Mouse (Mus musculus): ENCODE data around the gene Arhgef38. TPM values are rescaled to one million over a fixed set of nuclear protein-coding genes. Genes with fewer than 3 reads are reported as not detected.

Arhgef38 gene
- polyA plus RNA-seq, 1 experiment = not detected

- H3K9me3 ChIP-seq (replicated peaks; ENCODE audit: control insufficient read depth, insufficient read depth, low read length, poor library complexity, severe bottlenecking) = no peaks in the 10 kb centered on the region
- TF ChIP-seq POLR2A (IDR thresholded peaks at IDR 0.05; ENCODE audit: insufficient read depth, low read length) = no peak
- no peak for TF ChIP-seq CTCF (IDR thresholded peaks at IDR 0.05; ENCODE audit: low read depth, low read length)
- TF ChIP-seq EP300 (IDR thresholded peaks at IDR 0.05; ENCODE audit: insufficient read depth, low read depth, low read length) = no peak
- no peaks in the 10 kb centered on the region for H3K36me3 ChIP-seq (ENCODE audit: control insufficient read depth, insufficient read depth, low read length, poor library complexity, severe bottlenecking)
- no peak overlapping the region for H3K27ac ChIP-seq (ENCODE audit: insufficient read depth, low read length)
- H3K27me3 ChIP-seq (ENCODE audit: control insufficient read depth, insufficient read depth, low read length, poor library complexity, severe bottlenecking) = no peaks in the 10 kb centered on the region; the same call in 1 of the 2 replicates
- H3K4me3 ChIP-seq (ENCODE audit: low read depth, low read length) = no peak overlapping the region
- no peak overlapping the region for H3K9ac ChIP-seq (ENCODE audit: low read depth, poor library complexity, severe bottlenecking)
- no peaks in the 10 kb centered on the region for H3K4me1 ChIP-seq (ENCODE audit: control insufficient read depth, insufficient read depth, low read length)
Observed at GRCm38 (mm10) chr3:133176033-133176750, 58.6 kb downstream of the Arhgef38 start.

GRCm38 (mm10) chr3:133172291-133172690 lies 62.5 kb downstream of the Arhgef38 start:
- Histone ChIP-seq H3K27ac (ENCODE audit: insufficient read depth, low read length) (no peak overlapping the region), H3K9ac (ENCODE audit: low read depth, poor library complexity, severe bottlenecking) (no peak overlapping the region), H3K36me3 (ENCODE audit: control insufficient read depth, insufficient read depth, low read length, poor library complexity, severe bottlenecking) (no peaks in the 10 kb centered on the region), H3K9me3 (replicated peaks; ENCODE audit: control insufficient read depth, insufficient read depth, low read length, poor library complexity, severe bottlenecking) (no peaks in the 10 kb centered on the region), H3K27me3 (ENCODE audit: control insufficient read depth, insufficient read depth, low read length, poor library complexity, severe bottlenecking) (no peaks in the 10 kb centered on the region), H3K4me3 (ENCODE audit: low read depth, low read length) (no peak overlapping the region), H3K4me1 (ENCODE audit: control insufficient read depth, insufficient read depth, low read length) (no peaks in the 10 kb centered on the region)
- TF ChIP-seq CTCF (IDR thresholded peaks at IDR 0.05; ENCODE audit: low read depth, low read length) = no peak
- TF ChIP-seq EP300 (IDR thresholded peaks at IDR 0.05; ENCODE audit: insufficient read depth, low read depth, low read length) = no peak
- TF ChIP-seq POLR2A (IDR thresholded peaks at IDR 0.05; ENCODE audit: insufficient read depth, low read length) = no peak

DNA sequence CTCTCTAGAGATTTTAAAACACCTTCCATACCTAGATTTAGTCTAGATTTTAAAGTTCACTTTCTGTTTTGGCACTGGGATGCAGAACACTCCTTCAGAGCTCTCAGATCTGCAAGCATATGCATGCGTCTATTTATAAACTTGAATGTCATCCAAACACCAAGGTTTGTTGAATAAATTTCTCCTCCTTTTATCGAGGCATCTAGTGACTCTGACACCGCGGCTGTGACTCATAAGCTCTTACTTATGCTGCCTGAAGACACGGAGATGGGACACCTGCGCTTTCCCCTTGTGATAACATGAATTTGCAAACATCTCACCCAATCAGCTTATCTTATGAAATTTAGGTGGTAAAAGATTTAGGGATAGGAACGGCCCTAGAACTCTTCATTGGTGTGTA lies 65.0 kb downstream of the Arhgef38 start:
- Histone ChIP-seq H3K36me3 (ENCODE audit: control insufficient read depth, insufficient read depth, low read length, poor library complexity, severe bottlenecking) (no peaks in the 10 kb centered on the region), H3K9me3 (replicated peaks; ENCODE audit: control insufficient read depth, insufficient read depth, low read length, poor library complexity, severe bottlenecking) (no peaks in the 10 kb centered on the region), H3K9ac (ENCODE audit: low read depth, poor library complexity, severe bottlenecking) (no peak overlapping the region), H3K27me3 (ENCODE audit: control insufficient read depth, insufficient read depth, low read length, poor library complexity, severe bottlenecking) (no peaks in the 10 kb centered on the region), H3K27ac (ENCODE audit: insufficient read depth, low read length) (no peak overlapping the region), H3K4me3 (ENCODE audit: low read depth, low read length) (no peak overlapping the region), H3K4me1 (ENCODE audit: control insufficient read depth, insufficient read depth, low read length) (no peaks in the 10 kb centered on the region)
- TF ChIP-seq CTCF (IDR thresholded peaks at IDR 0.05; ENCODE audit: low read depth, low read length) = no peak
- no peak for TF ChIP-seq POLR2A (IDR thresholded peaks at IDR 0.05; ENCODE audit: insufficient read depth, low read length)
- no peak for TF ChIP-seq EP300 (IDR thresholded peaks at IDR 0.05; ENCODE audit: insufficient read depth, low read depth, low read length)

DNA sequence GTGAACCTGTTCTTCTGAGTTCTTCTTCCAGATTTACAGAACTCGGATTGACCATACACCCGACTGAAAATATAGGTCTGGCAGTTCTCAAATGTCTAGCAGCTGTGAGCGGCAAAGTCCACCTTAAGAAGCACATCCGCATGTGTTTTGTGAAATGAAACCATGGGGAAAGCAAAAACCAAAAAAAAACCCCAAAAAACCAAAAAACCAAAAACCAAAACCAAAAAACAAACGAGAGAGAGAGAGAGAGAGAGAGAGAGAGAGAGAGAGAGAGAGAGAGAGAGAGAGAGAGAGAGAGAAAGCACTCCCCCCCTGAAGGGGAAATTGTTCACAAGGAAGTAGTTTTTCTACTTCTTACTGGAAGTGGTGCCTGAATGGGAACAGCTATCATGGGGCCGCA lies 67.2 kb downstream of the Arhgef38 start:
- Histone ChIP-seq H3K9ac (ENCODE audit: low read depth, poor library complexity, severe bottlenecking) (no peak overlapping the region), H3K4me1 (ENCODE audit: control insufficient read depth, insufficient read depth, low read length) (no peaks in the 10 kb centered on the region), H3K36me3 (ENCODE audit: control insufficient read depth, insufficient read depth, low read length, poor library complexity, severe bottlenecking) (no peaks in the 10 kb centered on the region), H3K9me3 (replicated peaks; ENCODE audit: control insufficient read depth, insufficient read depth, low read length, poor library complexity, severe bottlenecking) (no peaks in the 10 kb centered on the region), H3K4me3 (ENCODE audit: low read depth, low read length) (no peak overlapping the region), H3K27me3 (ENCODE audit: control insufficient read depth, insufficient read depth, low read length, poor library complexity, severe bottlenecking) (no peaks in the 10 kb centered on the region), H3K27ac (ENCODE audit: insufficient read depth, low read length) (no peak overlapping the region)
- TF ChIP-seq CTCF (IDR thresholded peaks at IDR 0.05; ENCODE audit: low read depth, low read length) = no peak
- no peak for TF ChIP-seq POLR2A (IDR thresholded peaks at IDR 0.05; ENCODE audit: insufficient read depth, low read length)
- TF ChIP-seq EP300 (IDR thresholded peaks at IDR 0.05; ENCODE audit: insufficient read depth, low read depth, low read length) = no peak

- Histone ChIP-seq H3K9ac (ENCODE audit: low read depth, poor library complexity, severe bottlenecking) (no peak overlapping the region), H3K27ac (ENCODE audit: insufficient read depth, low read length) (no peak overlapping the region), H3K4me1 (ENCODE audit: control insufficient read depth, insufficient read depth, low read length) (no peaks in the 10 kb centered on the region), H3K27me3 (ENCODE audit: control insufficient read depth, insufficient read depth, low read length, poor library complexity, severe bottlenecking) (no peaks in the 10 kb centered on the region), H3K36me3 (ENCODE audit: control insufficient read depth, insufficient read depth, low read length, poor library complexity, severe bottlenecking) (no peaks in the 10 kb centered on the region), H3K4me3 (ENCODE audit: low read depth, low read length) (no peak overlapping the region), H3K9me3 (replicated peaks; ENCODE audit: control insufficient read depth, insufficient read depth, low read length, poor library complexity, severe bottlenecking) (no peaks in the 10 kb centered on the region)
- TF ChIP-seq EP300 (IDR thresholded peaks at IDR 0.05; ENCODE audit: insufficient read depth, low read depth, low read length) = no peak
Observed at GRCm38 (mm10) chr3:133165130-133165529, 69.6 kb downstream of the Arhgef38 start.

GRCm38 (mm10) chr3:133163913-133164406 lies 70.8 kb downstream of the Arhgef38 start:
- H3K4me1 ChIP-seq (ENCODE audit: control insufficient read depth, insufficient read depth, low read length) = no peaks in the 10 kb centered on the region
- no peak overlapping the region for H3K27ac ChIP-seq (ENCODE audit: insufficient read depth, low read length)
- no peak overlapping the region for H3K9ac ChIP-seq (ENCODE audit: low read depth, poor library complexity, severe bottlenecking)
- no peak for TF ChIP-seq EP300 (IDR thresholded peaks at IDR 0.05; ENCODE audit: insufficient read depth, low read depth, low read length)
- no peak for TF ChIP-seq POLR2A (IDR thresholded peaks at IDR 0.05; ENCODE audit: insufficient read depth, low read length)
- no peak for TF ChIP-seq CTCF (IDR thresholded peaks at IDR 0.05; ENCODE audit: low read depth, low read length)
- H3K27me3 ChIP-seq (ENCODE audit: control insufficient read depth, insufficient read depth, low read length, poor library complexity, severe bottlenecking) = no peaks in the 10 kb centered on the region
- H3K9me3 ChIP-seq (replicated peaks; ENCODE audit: control insufficient read depth, insufficient read depth, low read length, poor library complexity, severe bottlenecking) = no peaks in the 10 kb centered on the region
- no peaks in the 10 kb centered on the region for H3K36me3 ChIP-seq (ENCODE audit: control insufficient read depth, insufficient read depth, low read length, poor library complexity, severe bottlenecking)
- H3K4me3 ChIP-seq (ENCODE audit: low read depth, low read length) = no peak overlapping the region

Measured in ES-Bruce4 (cell line).